Mouse (Mus musculus): ENCODE data around the gene Il10rb.

Gene Il10rb

DNA sequence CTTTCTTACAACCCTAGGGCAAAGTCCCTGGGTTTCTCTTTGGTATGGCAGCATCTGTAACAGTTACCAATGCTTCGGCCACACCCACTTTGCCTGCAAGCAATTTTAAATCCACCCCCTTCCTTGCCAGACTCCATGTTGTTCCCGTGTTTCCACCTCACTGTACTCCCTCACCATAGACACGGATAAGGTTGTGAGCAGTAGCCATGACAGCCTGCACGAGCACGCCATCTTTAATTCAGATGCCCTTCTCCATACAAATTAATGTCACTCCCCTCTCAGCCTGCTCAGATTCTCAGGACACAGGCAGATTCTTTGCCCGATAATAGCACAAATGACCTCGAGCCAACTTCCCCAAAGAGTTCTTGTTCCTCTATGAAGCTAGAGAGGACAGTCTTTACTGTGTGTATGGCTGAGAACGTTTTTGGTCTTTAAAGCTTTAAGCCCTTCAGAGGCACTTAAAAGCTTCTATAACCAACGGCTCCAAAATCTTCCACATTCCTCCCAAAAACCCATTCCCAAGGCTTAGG is 23.6 kb upstream of the Il10rb start:
- DNase-seq (ENCODE audit: low spot score), result no peak

DNA sequence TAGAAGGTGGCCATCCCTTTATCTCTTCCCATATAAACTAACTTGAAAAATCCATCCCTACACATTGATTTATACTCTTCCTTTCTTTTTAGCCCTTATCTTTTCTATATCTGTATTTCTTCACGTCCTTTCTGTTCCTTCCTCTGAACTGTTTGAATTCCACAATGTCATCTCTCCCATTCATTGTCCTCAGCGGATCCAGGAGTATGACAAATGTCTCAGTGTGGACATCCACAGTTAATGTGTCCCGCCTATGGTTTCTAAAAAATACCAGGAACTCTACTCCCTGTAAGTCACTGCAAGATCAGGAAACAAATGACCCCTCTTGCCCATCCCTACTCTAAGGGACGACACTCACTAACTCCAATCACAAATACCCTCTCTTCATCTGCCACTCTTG is 21.7 kb upstream of the Il10rb start:
- no peak for DNase-seq (ENCODE audit: low spot score)

- DNase-seq (ENCODE audit: low spot score), result peak; percentile 83
Measured at GRCm38 (mm10) chr16:91385621-91386020, 20.3 kb upstream of the Il10rb start.

DNA sequence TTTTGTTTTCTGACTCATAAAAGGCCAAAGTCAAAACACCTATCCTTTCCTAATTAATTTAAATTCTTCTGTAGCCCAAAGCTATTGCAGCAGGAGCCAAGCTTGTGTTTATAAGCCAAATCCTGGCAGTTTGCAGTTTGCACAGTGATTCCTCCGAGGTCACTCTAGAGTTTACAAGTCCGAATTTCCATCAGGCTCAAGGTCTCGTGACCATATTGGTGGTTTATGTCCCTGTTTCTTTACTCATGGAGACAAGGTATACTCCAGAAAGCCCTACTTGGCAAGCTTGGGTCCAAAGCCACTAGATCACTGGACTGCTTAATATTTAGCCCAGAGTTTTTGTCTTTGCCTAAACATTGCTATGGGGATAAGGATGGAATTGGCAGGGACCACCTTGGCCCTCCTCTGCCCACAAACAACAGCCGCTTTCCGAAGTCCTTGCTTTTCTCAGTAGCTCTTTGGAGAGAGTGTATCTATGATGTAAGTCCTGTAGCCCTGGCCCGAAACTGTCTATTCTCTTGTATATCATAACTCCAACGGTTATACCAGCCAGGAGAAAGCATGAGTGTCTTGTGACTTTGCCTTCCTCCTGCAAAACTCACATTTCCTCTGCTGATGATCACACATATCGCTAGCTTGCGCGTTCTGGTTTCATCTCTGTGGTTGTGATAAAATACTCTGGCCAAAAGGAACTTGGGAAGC is 19.4 kb upstream of the Il10rb start:
- no peak for DNase-seq (ENCODE audit: low spot score)

DNA sequence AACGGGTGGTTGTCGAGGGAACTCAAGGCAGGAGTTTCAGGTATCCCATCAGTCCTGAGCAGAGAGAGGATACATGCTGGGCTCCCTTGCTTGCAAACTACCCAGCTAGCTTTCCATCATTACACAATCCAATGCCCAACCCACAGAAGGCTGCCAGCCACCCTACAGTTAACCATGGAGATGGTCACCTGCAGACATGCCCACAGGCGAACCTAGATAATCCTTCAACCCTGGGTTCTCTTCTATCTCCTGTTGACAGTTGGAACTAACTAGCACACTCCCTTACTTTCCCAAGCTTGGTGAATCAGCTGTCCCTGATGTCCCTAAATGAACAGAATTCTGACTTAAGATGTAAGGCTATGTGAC is 18.9 kb upstream of the Il10rb start:
- DNase-seq (ENCODE audit: low spot score), result no peak

DNA sequence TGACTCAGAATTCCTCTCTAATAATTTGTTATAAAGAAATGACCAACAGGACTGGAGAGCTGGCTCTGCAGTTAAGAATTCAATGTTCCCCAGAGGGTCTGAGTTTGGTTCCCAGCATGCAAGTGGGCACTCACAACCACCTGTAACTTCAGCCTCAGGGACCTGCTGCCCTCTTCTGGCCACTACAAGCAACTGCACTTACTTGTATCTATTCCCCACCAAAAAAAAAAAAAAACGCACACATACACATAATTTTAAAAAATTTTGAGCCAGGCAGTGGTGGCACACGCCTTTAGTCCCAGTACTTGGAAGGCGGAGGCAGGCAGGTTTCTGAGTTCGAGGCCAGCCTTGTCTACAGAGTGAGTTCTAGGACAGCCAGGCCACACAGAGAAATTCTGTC is 15.9 kb upstream of the Il10rb start:
- no peak for DNase-seq (ENCODE audit: low spot score)

GRCm38 (mm10) chr16:91391421-91391820 is 14.5 kb upstream of the Il10rb start, which contains the start of gene Gm21970:
Gene Gm21970, plus strand, starts transcription at chr16:91391721.
- no peak for DNase-seq (ENCODE audit: low spot score)

GRCm38 (mm10) chr16:91394826-91395410 is 11.0 kb upstream of the Il10rb start:
- no peak for DNase-seq (ENCODE audit: low spot score)

GRCm38 (mm10) chr16:91395633-91396392 is 10.2 kb upstream of the Il10rb start:
- DNase-seq (ENCODE audit: low spot score), result no peak

DNA sequence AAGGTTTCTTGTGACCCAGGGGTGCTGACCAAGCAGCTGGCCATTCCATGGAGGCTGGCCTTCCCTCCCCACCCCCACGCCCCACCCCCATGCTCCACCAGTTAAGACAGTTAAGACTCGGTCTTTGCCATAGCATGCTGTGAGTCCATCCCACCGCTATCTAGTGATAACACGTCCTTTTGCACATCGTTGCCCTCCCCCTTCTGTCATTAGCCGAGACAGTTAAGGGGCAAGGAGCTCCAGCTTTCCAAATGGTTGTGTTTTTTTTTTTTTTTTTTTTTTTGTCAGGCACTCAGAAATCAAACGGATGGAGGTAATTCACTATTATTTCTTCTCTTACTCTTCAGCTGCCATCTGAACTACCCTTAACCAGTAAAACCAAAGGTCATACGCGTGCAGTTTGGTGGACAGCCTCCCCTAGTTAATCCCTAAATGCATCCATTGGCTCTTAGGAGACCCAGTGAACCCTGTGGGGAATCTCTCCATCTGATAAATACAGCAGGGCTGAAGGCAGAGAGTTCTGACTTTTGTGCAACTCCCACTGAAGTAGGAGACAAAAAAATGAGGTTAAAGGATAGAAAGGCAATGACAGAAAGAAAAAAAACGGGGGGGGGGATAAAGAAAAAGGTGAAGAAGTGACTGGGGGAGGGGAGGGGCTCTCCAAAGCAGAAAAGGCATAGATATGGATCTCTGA is 9.0 kb upstream of the Il10rb start:
- DNase-seq (ENCODE audit: low spot score), result no peak

DNA sequence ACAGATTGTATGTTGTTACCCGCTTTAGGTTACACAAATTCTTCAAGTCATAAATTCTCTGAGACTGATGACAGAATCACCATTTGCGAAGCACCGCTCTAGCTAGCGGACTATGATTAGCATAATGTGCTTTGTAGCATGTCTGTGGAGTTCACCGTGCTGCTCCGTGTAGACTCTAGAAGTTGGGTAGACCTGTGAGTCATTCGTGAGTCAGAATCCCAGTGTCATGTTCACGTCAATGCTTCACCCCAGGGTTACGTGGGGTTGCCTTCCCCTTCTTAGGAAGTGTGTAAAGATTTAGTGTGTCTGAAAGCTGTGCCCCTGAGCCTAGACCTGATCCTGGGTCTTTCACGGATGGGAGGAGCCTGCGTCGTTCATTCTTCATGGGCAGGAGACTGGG is 7.9 kb upstream of the Il10rb start:
- no peak for DNase-seq (ENCODE audit: low spot score)

- DNase-seq (ENCODE audit: low spot score), result no peak
Measured at GRCm38 (mm10) chr16:91398944-91399343, 7.0 kb upstream of the Il10rb start.

GRCm38 (mm10) chr16:91401569-91402165 is 4.3 kb upstream of the Il10rb start:
- no peak for DNase-seq (ENCODE audit: low spot score)

GRCm38 (mm10) chr16:91403784-91404183 is 2.2 kb upstream of the Il10rb start:
- no peak for DNase-seq (ENCODE audit: low spot score)

DNA sequence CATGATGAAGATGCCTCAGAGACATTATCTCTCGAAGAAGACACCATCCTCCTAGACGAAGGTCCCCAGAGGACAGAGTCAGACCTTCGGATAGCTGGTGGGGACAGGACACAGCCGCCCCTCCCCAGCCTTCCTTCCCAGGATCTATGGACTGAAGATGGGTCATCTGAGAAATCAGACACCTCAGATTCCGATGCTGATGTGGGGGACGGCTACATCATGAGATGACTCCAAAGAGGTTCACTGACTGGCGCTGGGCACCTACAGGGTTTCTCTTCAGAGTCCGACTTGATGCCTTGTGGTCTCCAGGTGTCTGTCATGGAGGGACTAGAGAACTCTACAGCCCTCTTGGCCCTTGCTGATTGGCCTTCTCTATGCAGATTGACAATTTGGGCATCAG is 1.8 kb upstream of the Il10rb start:
- no peak for DNase-seq (ENCODE audit: low spot score)

GRCm38 (mm10) chr16:91404828-91405577 is 961 bp upstream of the Il10rb start:
- no peak for DNase-seq (ENCODE audit: low spot score)

- peak; percentile 67 for DNase-seq (ENCODE audit: low spot score)
Measured at GRCm38 (mm10) chr16:91406585-91407220, 739 bp downstream of the Il10rb start.

DNA sequence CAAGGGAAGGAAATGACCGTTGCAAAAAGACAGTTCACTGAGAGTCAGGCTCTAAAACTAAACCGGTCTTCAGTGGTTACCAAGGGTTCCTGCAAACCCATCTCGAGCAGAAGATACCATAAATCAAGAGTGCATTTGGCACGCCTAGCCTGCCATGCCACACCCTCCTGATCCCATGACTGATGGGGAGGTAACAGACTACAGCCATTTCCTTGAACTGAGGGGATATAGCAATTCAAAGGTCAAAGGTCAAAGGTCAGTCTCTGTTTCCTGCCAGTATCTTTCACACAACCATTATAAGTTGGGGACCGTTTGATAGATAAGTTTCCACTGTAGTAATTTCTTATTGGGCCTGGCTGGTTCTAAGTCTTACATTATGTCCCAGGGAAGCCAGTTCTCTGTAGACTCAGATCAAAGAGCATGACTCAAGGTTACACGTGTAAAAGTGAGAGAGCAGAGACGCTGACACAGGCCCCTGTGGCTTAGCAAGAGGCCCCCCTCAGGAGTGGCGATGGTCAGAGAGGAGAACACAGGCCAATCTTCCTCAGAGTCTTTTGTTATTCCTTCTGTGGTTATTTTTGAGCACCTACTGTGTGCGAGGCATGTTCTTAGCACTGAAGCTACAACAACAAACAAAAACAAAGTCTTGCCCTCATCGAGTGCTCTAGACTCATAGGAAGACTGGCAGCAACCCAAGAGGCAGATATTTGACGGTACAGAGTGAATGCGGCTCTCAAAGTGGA is 7.3 kb downstream of the Il10rb start:
- DNase-seq (ENCODE audit: low spot score), result no peak

- no peak for DNase-seq (ENCODE audit: low spot score)
Measured at GRCm38 (mm10) chr16:91415391-91416189, 9.6 kb downstream of the Il10rb start.

Data from lung, postnatal 25 days (tissue).